Mouse (Mus musculus) bone marrow, adult 2 months (tissue): Measurements from ENCODE around the gene Rundc1. TPM values are rescaled to one million over a fixed set of nuclear protein-coding genes. Genes with fewer than 3 reads are reported as not detected.
"Not testable (repeated sequence)": the region's sequence is repeated elsewhere in the genome, so short reads cannot be mapped to it uniquely, and the experiment has no call there.

Experiments used
- H3K27ac ChIP-seq: fragments of 200-500 bp; 2 replicates; pipeline ENCODE4 v1.5.1; 2012; ENCODE audit warnings: low read depth, mild to moderate bottlenecking, control low read depth, inconsistent platforms, low read length; ENCODE audit not compliant: control insufficient read depth, poor library complexity, insufficient read depth
- H3K4me1 ChIP-seq: fragments of 200-500 bp; 2 replicates; pipeline ENCODE4 v1.6.1; 2011; ENCODE audit warnings: low read length; ENCODE audit not compliant: control insufficient read depth, insufficient read depth
- H3K4me3 ChIP-seq: fragments of 200-500 bp; replicated peaks from 2 replicates; pipeline ENCODE3; 2011; ENCODE audit warnings: mild to moderate bottlenecking, low read depth, low read length, control low read depth; ENCODE audit not compliant: control insufficient read depth
- CTCF ChIP-seq: fragments of 200-500 bp; IDR thresholded peaks from 2 replicates; pipeline ENCODE4 v1.5.1; 2011; ENCODE audit warnings: low read length, control low read depth; ENCODE audit not compliant: control insufficient read depth, insufficient read depth
- POLR2A ChIP-seq: fragments of 200-500 bp; IDR thresholded peaks from 2 replicates; pipeline ENCODE4 v1.6.1; 2011; ENCODE audit warnings: low read depth, mild to moderate bottlenecking, control low read depth, low read length, borderline replicate concordance; ENCODE audit not compliant: control insufficient read depth
- WGBS: fragments of 180-500 bp; shearing (Covaris S2); methylation state at CpG from one replicate; pipeline ENCODE4 v1.1.7; 2018; 5-methylcytosine and 5-hydroxymethylcytosine counted together
- polyA plus RNA-seq: library from polyadenylated mRNA; stranded (reverse); fragments of >200 nt; gene quantifications from 2 replicates; pipeline ENCODE4 v1.2.4, GENCODE M21; 2011; ENCODE audit warnings: low replicate concordance; ENCODE audit not compliant: missing spikeins, insufficient read depth, insufficient read length

Gene Rundc1
- polyA plus RNA-seq, 1 experiment: 10.7 TPM

GRCm38 (mm10) chr11:101465869-101466551 is 41.1 kb downstream of the Rundc1 start, which contains the start of gene Vat1:
TSS of gene Vat1 (minus strand) at chr11:101466230.
- peak within 1 kb of the TSS; percentile 58 for H3K27ac ChIP-seq
- peaks cover 4% of the 10 kb centered on the region for H3K4me1 ChIP-seq
- H3K4me3 ChIP-seq: peak within 1 kb of the TSS; percentile 96
- WGBS: under 1% methylated on average over 60 of the region's 60 CpGs
- TF ChIP-seq CTCF (no peak), POLR2A (0 out of 2 replicates have a peak, but pooled peaks have one; percentile 15)

GRCm38 (mm10) chr11:101466552-101466950 is 41.7 kb downstream of the Rundc1 start:
- 46% methylated on average over 5 of the region's 5 CpGs for WGBS
- not testable (repeated sequence) for H3K27ac ChIP-seq, H3K4me1 ChIP-seq, H3K4me3 ChIP-seq

GRCm38 (mm10) chr11:101467477-101468262 is 42.8 kb downstream of the Rundc1 start:
- TF ChIP-seq CTCF (no peak), POLR2A (no peak)
- Histone ChIP-seq H3K4me3 (peak overlapping the region; percentile 69), H3K4me1 (peaks cover 4% of the 10 kb centered on the region), H3K27ac (no peak overlapping the region)
- WGBS: under 1% methylated on average over 54 of the region's 54 CpGs

- 2% methylated on average over 29 of the region's 31 CpGs for WGBS
- peaks cover 4% of the 10 kb centered on the region for H3K4me1 ChIP-seq
- TF ChIP-seq CTCF: no peak
- TF ChIP-seq POLR2A: no peak
- peak overlapping the region; percentile 51 for H3K4me3 ChIP-seq
- H3K27ac ChIP-seq: no peak overlapping the region
Measured at GRCm38 (mm10) chr11:101468263-101468688, 43.4 kb downstream of the Rundc1 start.

GRCm38 (mm10) chr11:101468731-101469130 is 43.8 kb downstream of the Rundc1 start:
- TF ChIP-seq CTCF (no peak), POLR2A (no peak)
- Histone ChIP-seq H3K4me3 (no peak overlapping the region), H3K27ac (no peak overlapping the region), H3K4me1 (peaks cover 3% of the 10 kb centered on the region)
- WGBS: 28% methylated on average over 13 of the region's 13 CpGs

- no peak overlapping the region for H3K4me3 ChIP-seq
- H3K4me1 ChIP-seq: peaks cover 2% of the 10 kb centered on the region
- 67% methylated on average over 4 of the region's 4 CpGs for WGBS
- no peak overlapping the region for H3K27ac ChIP-seq
- TF ChIP-seq POLR2A: no peak
- TF ChIP-seq CTCF: no peak
Measured at GRCm38 (mm10) chr11:101469155-101469554, 44.3 kb downstream of the Rundc1 start.

GRCm38 (mm10) chr11:101470206-101470605 is 45.3 kb downstream of the Rundc1 start:
- H3K4me3 ChIP-seq: no peak overlapping the region
- H3K27ac ChIP-seq: no peak overlapping the region
- TF ChIP-seq CTCF (no peak), POLR2A (no peak)
- 81% methylated on average over 7 of the region's 7 CpGs for WGBS
- H3K4me1 ChIP-seq: peaks cover 2% of the 10 kb centered on the region

- 76% methylated on average over 3 of the region's 3 CpGs for WGBS
- Histone ChIP-seq H3K4me3 (no peak overlapping the region), H3K4me1 (no peaks in the 10 kb centered on the region; the same call in 1 of the 2 replicates), H3K27ac (no peak overlapping the region)
- TF ChIP-seq POLR2A (no peak), CTCF (no peak)
Measured at GRCm38 (mm10) chr11:101471926-101472325, 47.0 kb downstream of the Rundc1 start.

- no peak for TF ChIP-seq CTCF
- no peak for TF ChIP-seq POLR2A
- no peak overlapping the region for H3K4me3 ChIP-seq
- WGBS: 77% methylated on average over 7 of the region's 7 CpGs
- H3K4me1 ChIP-seq: no peaks in the 10 kb centered on the region
- no peak overlapping the region for H3K27ac ChIP-seq
Measured at GRCm38 (mm10) chr11:101472336-101472735, 47.5 kb downstream of the Rundc1 start.

- H3K4me1 ChIP-seq, H3K4me3 ChIP-seq, H3K27ac ChIP-seq: not testable (repeated sequence)
- WGBS: 81% methylated on average over 1 of the region's 1 CpGs
Measured at GRCm38 (mm10) chr11:101473686-101474085, 48.8 kb downstream of the Rundc1 start.
